Mouse (Mus musculus) liver, adult 2 months (tissue): ENCODE results near the gene Rubcn. TPM values are rescaled to one million over a fixed set of nuclear protein-coding genes. Genes with fewer than 3 reads are reported as not detected.
A peak's percentile ranks its signal among the peaks of the same experiment; 100 is the strongest.
"Not testable (repeated sequence)": the region's sequence is repeated elsewhere in the genome, so short reads cannot be mapped to it uniquely, and the experiment has no call there.

Source experiments
- DNase-seq: peaks from one replicate; pipeline ENCODE4 v3.0.0-alpha.2; 2011; ENCODE audit warnings: low read depth, low spot score; ENCODE audit errors: extremely low read depth
- H3K27ac ChIP-seq: fragments of 200-500 bp; replicated peaks from 2 replicates; pipeline ENCODE4 v1.5.1; 2012; ENCODE audit warnings: low read depth, mild to moderate bottlenecking, control low read depth, inconsistent platforms, low read length; ENCODE audit not compliant: insufficient read depth
- H3K27me3 ChIP-seq: fragments of 200-500 bp; 2 replicates; pipeline ENCODE4 v1.6.1; 2012; ENCODE audit warnings: mild to moderate bottlenecking, moderate library complexity, low read length, inconsistent platforms; ENCODE audit not compliant: control insufficient read depth, insufficient read depth
- H3K36me3 ChIP-seq: fragments of 200-500 bp; 2 replicates; pipeline ENCODE4 v1.6.1; 2012; ENCODE audit warnings: low read length, inconsistent platforms; ENCODE audit not compliant: control insufficient read depth, insufficient read depth
- H3K4me1 ChIP-seq: fragments of 200-500 bp; 2 replicates; pipeline ENCODE4 v1.6.1; 2011; ENCODE audit warnings: low read length; ENCODE audit not compliant: control insufficient read depth, insufficient read depth
- H3K4me3 ChIP-seq: fragments of 200-500 bp; 2 replicates; pipeline ENCODE4 v1.5.1; 2011; ENCODE audit warnings: low read depth, mild to moderate bottlenecking, control low read depth, low read length, moderate library complexity; ENCODE audit not compliant: insufficient read depth
- H3K79me2 ChIP-seq: fragments of 200-500 bp; 2 replicates; pipeline ENCODE4 v1.6.1; 2012; ENCODE audit warnings: inconsistent platforms, mild to moderate bottlenecking, low read length, moderate library complexity; ENCODE audit not compliant: control insufficient read depth, insufficient read depth
- H3K9ac ChIP-seq: fragments of 200-500 bp; 2 replicates; pipeline ENCODE4 v1.6.1; 2012; ENCODE audit warnings: low read depth, mild to moderate bottlenecking, control low read depth, inconsistent platforms, low read length
- CTCF ChIP-seq: fragments of 200-500 bp; IDR thresholded peaks from 2 replicates; pipeline ENCODE4 v1.5.1; 2011; ENCODE audit warnings: low read depth, low read length, control low read depth
- POLR2A ChIP-seq: fragments of 200-500 bp; IDR thresholded peaks from 2 replicates; pipeline ENCODE4 v1.6.1; 2011; ENCODE audit warnings: low read length, control low read depth; ENCODE audit not compliant: insufficient read depth; ENCODE audit errors: extremely low read depth
- WGBS: fragments of 180-500 bp; shearing (Covaris S2); methylation state at CpG from one replicate; pipeline ENCODE4 v1.1.7; 2018; 5-methylcytosine and 5-hydroxymethylcytosine counted together
- polyA plus RNA-seq: library from polyadenylated mRNA; depleted of rRNA; stranded (reverse); fragments of >200 nt; gene quantifications from 2 replicates; pipeline ENCODE4 v1.2.3, GENCODE M21; 2012
- total RNA-seq: library from RNA; depleted of rRNA; stranded (reverse); fragments of >200 nt; gene quantifications from 2 replicates; pipeline ENCODE4 v1.2.3, GENCODE M21; 2014

Gene Rubcn
- total and polyA plus RNA-seq, 2 experiments, result 12.6 to 17.0 TPM

- DNase-seq, result peak; percentile 28
- TF ChIP-seq POLR2A (no peak), CTCF (no peak)
- H3K36me3 ChIP-seq, result no peaks in the 10 kb centered on the region
- no peaks in the 10 kb centered on the region for H3K27me3 ChIP-seq
- H3K4me1 ChIP-seq, result peaks cover 10% of the 10 kb centered on the region
- WGBS, result 3% methylated on average over 9 of the region's 9 CpGs
- no peak overlapping the region for H3K9ac ChIP-seq
- no peak overlapping the region for H3K27ac ChIP-seq
- peak overlapping the region; percentile 100 for H3K4me3 ChIP-seq
- peaks cover 35% of the 10 kb centered on the region for H3K79me2 ChIP-seq
These were observed 735 bp downstream of the Rubcn start for GRCm38 (mm10) chr16:32876831-32877230.

- DNase-seq, result peak; percentile 81
- H3K27ac ChIP-seq, result peak overlapping the region; percentile 37; the same call in 1 of the 2 replicates
- no peak overlapping the region for H3K9ac ChIP-seq
- no peak for TF ChIP-seq CTCF
- no peak for TF ChIP-seq POLR2A
- WGBS, result 44% methylated on average over 3 of the region's 3 CpGs
- H3K4me3 ChIP-seq, result no peak overlapping the region
- peaks cover 10% of the 10 kb centered on the region for H3K4me1 ChIP-seq
- peaks cover 31% of the 10 kb centered on the region for H3K79me2 ChIP-seq
- H3K36me3 ChIP-seq, result no peaks in the 10 kb centered on the region
- H3K27me3 ChIP-seq, result no peaks in the 10 kb centered on the region
These were observed 1.7 kb downstream of the Rubcn start for GRCm38 (mm10) chr16:32875847-32876246.

GRCm38 (mm10) chr16:32875281-32875680 is 2.3 kb downstream of the Rubcn start:
- H3K36me3 ChIP-seq, DNase-seq, H3K27ac ChIP-seq, H3K27me3 ChIP-seq, H3K9ac ChIP-seq, H3K4me3 ChIP-seq: not testable (repeated sequence)
- peaks cover 26% of the 10 kb centered on the region for H3K79me2 ChIP-seq
- peaks cover 10% of the 10 kb centered on the region for H3K4me1 ChIP-seq
- 67% methylated on average over 1 of the region's 1 CpGs for WGBS

- H3K27ac ChIP-seq, result no peak overlapping the region
- H3K4me3 ChIP-seq, result no peak overlapping the region
- H3K36me3 ChIP-seq, result no peaks in the 10 kb centered on the region
- H3K79me2 ChIP-seq, result peaks cover 15% of the 10 kb centered on the region
- TF ChIP-seq CTCF, result no peak
- no peak for TF ChIP-seq POLR2A
- H3K4me1 ChIP-seq, result peaks cover 5% of the 10 kb centered on the region
- no peak overlapping the region for H3K9ac ChIP-seq
- no peak for DNase-seq
- no peaks in the 10 kb centered on the region for H3K27me3 ChIP-seq
- 73% methylated on average over 3 of the region's 3 CpGs for WGBS
These were observed 4.2 kb downstream of the Rubcn start for GRCm38 (mm10) chr16:32873366-32873765.

- Histone ChIP-seq H3K4me3 (no peak overlapping the region), H3K27ac (0 out of 2 replicates have a peak overlapping the region, but pooled peaks have one; percentile 5), H3K9ac (no peak overlapping the region), H3K4me1 (peaks cover 6% of the 10 kb centered on the region), H3K36me3 (no peaks in the 10 kb centered on the region), H3K79me2 (peaks cover 27% of the 10 kb centered on the region), H3K27me3 (no peaks in the 10 kb centered on the region)
- 40% methylated on average over 5 of the region's 5 CpGs for WGBS
- DNase-seq, result peak; percentile 73
- TF ChIP-seq CTCF (no peak), POLR2A (no peak)
These were observed 7.3 kb downstream of the Rubcn start for GRCm38 (mm10) chr16:32870231-32870630.

GRCm38 (mm10) chr16:32867919-32868552 is 9.5 kb downstream of the Rubcn start:
- under 1% methylated on average over 35 of the region's 35 CpGs for WGBS
- H3K9ac ChIP-seq, result peak overlapping the region; percentile 87
- TF ChIP-seq CTCF, result 0 out of 2 replicates have a peak, but pooled peaks have one; percentile 6
- TF ChIP-seq POLR2A, result 0 out of 2 replicates have a peak, but pooled peaks have one; percentile 54
- no peaks in the 10 kb centered on the region for H3K36me3 ChIP-seq
- H3K79me2 ChIP-seq, result peaks cover 33% of the 10 kb centered on the region
- H3K4me1 ChIP-seq, result peaks cover 6% of the 10 kb centered on the region
- peak overlapping the region; percentile 92 for H3K4me3 ChIP-seq
- H3K27me3 ChIP-seq, result no peaks in the 10 kb centered on the region
- DNase-seq, result peak; percentile 90
- peak overlapping the region; percentile 62 for H3K27ac ChIP-seq
